Mouse (Mus musculus) forebrain, embryonic 10.5 days (tissue): ENCODE results near the gene Phc3. TPM values are rescaled to one million over a fixed set of nuclear protein-coding genes. Genes with fewer than 3 reads are reported as not detected.

Source experiments
- DNase-seq: peaks from one replicate; pipeline ENCODE4 v3.0.0-alpha.2; 2017; ENCODE audit warnings: low spot score; ENCODE audit errors: extremely low spot score
- H3K27ac ChIP-seq: fragments of 300-500 bp; sonication (generic); 2 replicates; pipeline ENCODE4 v1.5.1; 2016; ENCODE audit warnings: mild to moderate bottlenecking
- H3K27me3 ChIP-seq: fragments of 300-500 bp; sonication (generic); 2 replicates; pipeline ENCODE4 v1.6.1; 2016; ENCODE audit warnings: mild to moderate bottlenecking; ENCODE audit not compliant: poor library complexity, severe bottlenecking
- H3K36me3 ChIP-seq: fragments of 300-500 bp; sonication (generic); replicated peaks from 2 replicates; pipeline ENCODE4 v1.6.1; 2016; ENCODE audit warnings: mild to moderate bottlenecking, moderate library complexity
- H3K4me1 ChIP-seq: fragments of 300-500 bp; sonication (generic); 2 replicates; pipeline ENCODE4 v1.6.1; 2016
- H3K4me3 ChIP-seq: fragments of 300-500 bp; sonication (generic); 2 replicates; pipeline ENCODE4 v1.5.1; 2016; ENCODE audit warnings: mild to moderate bottlenecking, moderate library complexity
- H3K9me3 ChIP-seq: fragments of 300-500 bp; sonication (generic); 2 replicates; pipeline ENCODE4 v1.6.1; 2016; ENCODE audit warnings: mild to moderate bottlenecking, moderate library complexity
- WGBS: fragments of 180-500 bp; shearing (Covaris S2); methylation state at CpG from one replicate; pipeline ENCODE4 v1.1.7; 2016; 5-methylcytosine and 5-hydroxymethylcytosine counted together
- polyA plus RNA-seq: library from polyadenylated mRNA; unstranded; fragments of >200 nt; fragmentation: Nextera tagmentation; extraction: Ambion mirVana; gene quantifications from 2 replicates; pipeline ENCODE4 v1.2.1, GENCODE M21; 2016

Phc3 gene
- polyA plus RNA-seq, 1 experiment from 2014 or later, result 5.9 TPM

DNA sequence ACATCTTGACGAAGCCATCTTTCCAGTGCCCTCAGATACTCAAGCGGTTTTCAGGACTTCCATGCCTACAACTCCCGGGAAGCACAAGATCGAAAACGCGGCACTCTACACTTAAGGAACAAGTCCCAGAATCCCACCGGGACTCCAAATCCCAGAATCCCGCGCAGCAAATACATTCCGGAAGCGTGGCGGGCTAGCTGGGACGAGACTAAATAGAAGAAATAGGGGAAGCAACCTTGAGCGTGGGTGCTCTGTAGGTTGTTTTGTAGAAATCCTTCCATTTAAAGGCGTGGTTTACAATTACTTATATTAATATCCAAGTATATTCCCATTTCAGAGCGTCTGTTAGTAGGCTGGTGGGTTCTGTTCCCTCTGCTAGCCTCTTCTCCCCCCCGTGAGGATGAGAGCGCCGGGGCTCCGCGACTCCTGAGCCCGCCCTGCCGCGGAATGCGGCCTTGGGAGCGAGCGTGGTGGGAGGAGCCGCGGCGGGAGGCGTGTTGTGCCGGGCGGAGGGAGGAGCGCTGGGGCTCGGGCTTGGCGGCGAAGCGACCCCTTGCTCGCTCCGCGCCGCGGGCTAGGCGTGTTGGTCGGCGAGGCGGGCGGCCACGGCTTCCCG, 26.2 kb upstream of the Phc3 start, which contains the start of gene Prkci:
Gene Prkci, plus strand, starts transcription at position 465 of the 616 bp plus-strand sequence.
- Histone ChIP-seq H3K4me1 (peaks cover 39% of the 10 kb centered on the region), H3K36me3 (no peaks in the 10 kb centered on the region), H3K9me3 (no peaks in the 10 kb centered on the region), H3K4me3 (peak within 1 kb of the TSS; percentile 94), H3K27me3 (no peaks in the 10 kb centered on the region), H3K27ac (peak within 1 kb of the TSS; percentile 94)
- WGBS, result under 1% methylated on average over 50 of the region's 50 CpGs
- DNase-seq, result peak; percentile 87

DNA sequence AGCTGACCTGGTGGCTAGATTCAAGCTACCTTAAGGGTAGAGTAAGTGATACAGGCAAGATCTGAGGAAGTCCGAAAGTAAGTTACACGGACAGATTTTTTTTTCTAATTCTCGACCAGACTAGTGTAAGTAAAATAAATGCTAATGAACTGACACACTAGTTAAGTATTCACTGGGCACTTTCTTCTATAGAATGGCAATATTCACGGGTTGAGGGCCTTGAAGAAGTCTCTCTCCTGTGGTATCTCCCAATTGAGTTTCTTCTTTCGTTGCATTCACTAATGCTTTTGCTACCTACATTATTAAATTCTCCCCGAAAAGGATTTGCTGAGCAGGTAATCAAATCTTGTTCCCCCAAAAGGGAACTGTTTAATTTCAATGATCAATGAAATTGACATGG, 25.6 kb upstream of the Phc3 start:
- H3K27me3 ChIP-seq, result no peaks in the 10 kb centered on the region

DNA sequence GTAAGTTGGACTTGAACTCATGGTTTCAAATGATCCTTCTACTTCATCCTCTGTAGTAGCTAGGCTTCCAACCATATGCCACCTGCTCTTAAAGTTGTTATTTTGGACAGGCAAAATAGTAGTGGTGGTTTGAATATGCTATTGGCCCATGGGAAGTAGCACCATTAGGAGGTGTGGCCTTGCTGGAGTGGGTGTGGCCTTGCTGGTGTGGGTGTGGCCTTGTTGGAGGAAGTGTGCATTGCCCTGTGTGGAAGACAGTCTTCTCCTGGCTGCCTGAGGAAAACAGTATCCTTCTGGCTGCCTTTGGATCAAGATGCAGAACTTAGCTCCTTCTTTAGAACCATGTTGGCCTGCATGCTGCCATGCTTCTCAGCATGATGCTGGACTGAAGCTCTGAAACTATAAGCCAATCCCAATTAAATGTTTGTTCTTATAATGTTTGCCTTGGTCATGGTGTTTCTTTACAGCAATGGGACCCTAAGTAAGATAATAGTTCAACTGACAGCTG, 23.9 kb upstream of the Phc3 start:
- Histone ChIP-seq H3K36me3 (no peaks in the 10 kb centered on the region), H3K9me3 (no peaks in the 10 kb centered on the region), H3K27me3 (no peaks in the 10 kb centered on the region), H3K27ac (no peak overlapping the region), H3K4me3 (no peak overlapping the region), H3K4me1 (peaks cover 21% of the 10 kb centered on the region)
- DNase-seq, result no peak

More for the DNA sequence above, 25.6 kb upstream of the Phc3 start:
- Histone ChIP-seq H3K36me3 (no peaks in the 10 kb centered on the region), H3K9me3 (no peaks in the 10 kb centered on the region), H3K4me1 (peaks cover 33% of the 10 kb centered on the region), H3K27ac (peak overlapping the region; percentile 94), H3K4me3 (peak overlapping the region; percentile 94)
- 26% methylated on average over 6 of the region's 6 CpGs for WGBS
- no peak for DNase-seq

DNA sequence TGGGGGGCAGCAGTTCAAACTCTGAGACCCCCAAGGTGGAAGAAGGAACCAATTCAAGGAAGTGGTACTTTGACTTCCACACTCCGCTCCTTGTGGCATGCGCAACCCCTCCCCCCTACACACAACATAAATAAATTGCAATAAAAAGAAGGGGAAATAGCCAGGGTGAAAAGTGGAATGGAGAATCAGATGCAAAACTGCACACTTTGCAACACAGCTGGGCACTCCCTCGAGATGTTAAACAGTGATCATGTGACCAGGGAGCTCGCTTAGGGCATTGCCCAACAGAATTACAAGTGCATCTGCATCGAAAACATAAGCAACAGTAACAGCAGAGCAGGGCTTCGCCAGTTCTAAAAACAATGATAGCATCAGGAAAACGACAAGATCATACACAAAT, 22.9 kb upstream of the Phc3 start:
- no peaks in the 10 kb centered on the region for H3K9me3 ChIP-seq
- H3K4me1 ChIP-seq, result peaks cover 15% of the 10 kb centered on the region
- no peak for DNase-seq
- 87% methylated on average over 7 of the region's 7 CpGs for WGBS
- no peaks in the 10 kb centered on the region for H3K36me3 ChIP-seq
- H3K4me3 ChIP-seq, result no peak overlapping the region
- H3K27me3 ChIP-seq, result no peaks in the 10 kb centered on the region
- no peak overlapping the region for H3K27ac ChIP-seq

DNA sequence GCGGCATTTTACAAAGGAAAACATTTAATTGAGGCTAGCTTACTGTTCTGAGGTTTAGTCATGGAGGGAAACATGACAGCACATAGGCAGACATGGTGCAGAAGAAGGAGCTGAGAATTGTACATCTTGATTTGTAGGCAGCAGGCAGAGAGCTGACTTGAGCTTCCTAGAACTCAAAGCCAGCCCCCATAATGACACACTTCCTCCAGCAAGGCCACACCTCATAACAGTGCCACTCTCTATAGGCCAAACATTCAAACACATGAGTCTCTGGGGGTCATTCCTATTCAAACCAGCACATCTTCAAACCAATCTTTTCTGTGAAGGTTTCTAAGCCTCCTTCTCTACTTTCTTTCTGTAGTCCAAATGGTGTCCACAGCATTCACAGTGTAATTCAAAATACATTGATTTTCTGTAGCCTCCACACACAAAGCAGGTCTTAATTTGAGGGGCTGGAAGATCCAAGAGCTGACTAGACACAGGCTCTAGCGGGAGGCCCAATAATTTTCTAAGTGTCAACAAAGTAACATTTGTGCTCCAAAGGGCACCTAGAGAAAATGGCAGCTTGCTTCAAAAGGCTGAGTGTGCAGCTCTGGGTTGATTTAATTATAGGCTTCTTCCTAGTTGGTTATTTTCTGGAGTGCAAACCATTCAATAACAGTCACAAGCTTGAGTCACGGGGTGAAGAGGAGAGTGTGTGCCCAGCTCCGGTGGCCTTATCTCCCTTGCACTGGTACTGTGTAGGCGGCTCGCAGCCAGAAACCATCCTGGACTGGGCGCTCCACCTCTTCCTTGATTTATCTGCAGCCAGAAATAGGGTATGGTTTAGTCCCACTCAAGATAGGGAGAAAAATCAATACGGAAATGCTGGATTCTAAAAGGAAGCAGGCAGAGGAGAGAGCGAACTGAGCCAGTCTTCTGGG, 18.4 kb upstream of the Phc3 start:
- no peak overlapping the region for H3K27ac ChIP-seq
- no peak for DNase-seq
- no peak overlapping the region for H3K4me3 ChIP-seq
- 92% methylated on average over 9 of the region's 9 CpGs for WGBS
- H3K36me3 ChIP-seq, result no peaks in the 10 kb centered on the region
- H3K27me3 ChIP-seq, result no peaks in the 10 kb centered on the region
- no peaks in the 10 kb centered on the region for H3K9me3 ChIP-seq
- no peaks in the 10 kb centered on the region for H3K4me1 ChIP-seq

DNA sequence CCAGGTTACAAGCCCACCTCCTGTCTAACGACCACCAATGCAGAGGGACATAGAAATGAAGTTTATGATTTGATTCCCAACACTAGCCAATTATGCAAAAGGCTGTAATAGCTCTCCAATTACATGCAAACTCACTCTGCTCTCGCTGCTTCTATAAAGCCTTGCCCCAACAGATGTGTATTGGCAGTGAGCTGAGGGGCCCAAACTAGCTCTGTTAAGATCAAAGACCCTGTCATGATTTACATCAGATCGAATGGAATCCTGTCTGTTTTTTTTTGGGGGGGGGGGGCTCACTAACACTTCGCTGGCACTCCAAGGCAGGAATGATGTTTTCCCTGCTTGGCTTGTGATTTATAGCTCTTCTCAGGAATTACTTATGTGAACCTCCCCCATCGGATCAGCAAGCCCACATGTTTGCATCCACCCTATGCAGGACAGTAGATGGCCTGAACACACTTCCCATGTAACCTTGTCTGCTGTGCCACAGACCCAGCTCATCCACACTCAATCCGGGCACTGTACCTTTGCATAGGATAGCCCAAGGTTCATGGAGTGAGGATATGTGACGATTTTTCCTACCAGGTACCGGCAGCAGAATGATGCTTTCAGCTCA, 13.8 kb upstream of the Phc3 start:
- Histone ChIP-seq H3K27ac (no peak overlapping the region), H3K4me3 (no peak overlapping the region), H3K27me3 (no peaks in the 10 kb centered on the region), H3K36me3 (no peaks in the 10 kb centered on the region), H3K4me1 (no peaks in the 10 kb centered on the region), H3K9me3 (no peaks in the 10 kb centered on the region)
- WGBS, result 77% methylated on average over 8 of the region's 8 CpGs
- no peak for DNase-seq

DNA sequence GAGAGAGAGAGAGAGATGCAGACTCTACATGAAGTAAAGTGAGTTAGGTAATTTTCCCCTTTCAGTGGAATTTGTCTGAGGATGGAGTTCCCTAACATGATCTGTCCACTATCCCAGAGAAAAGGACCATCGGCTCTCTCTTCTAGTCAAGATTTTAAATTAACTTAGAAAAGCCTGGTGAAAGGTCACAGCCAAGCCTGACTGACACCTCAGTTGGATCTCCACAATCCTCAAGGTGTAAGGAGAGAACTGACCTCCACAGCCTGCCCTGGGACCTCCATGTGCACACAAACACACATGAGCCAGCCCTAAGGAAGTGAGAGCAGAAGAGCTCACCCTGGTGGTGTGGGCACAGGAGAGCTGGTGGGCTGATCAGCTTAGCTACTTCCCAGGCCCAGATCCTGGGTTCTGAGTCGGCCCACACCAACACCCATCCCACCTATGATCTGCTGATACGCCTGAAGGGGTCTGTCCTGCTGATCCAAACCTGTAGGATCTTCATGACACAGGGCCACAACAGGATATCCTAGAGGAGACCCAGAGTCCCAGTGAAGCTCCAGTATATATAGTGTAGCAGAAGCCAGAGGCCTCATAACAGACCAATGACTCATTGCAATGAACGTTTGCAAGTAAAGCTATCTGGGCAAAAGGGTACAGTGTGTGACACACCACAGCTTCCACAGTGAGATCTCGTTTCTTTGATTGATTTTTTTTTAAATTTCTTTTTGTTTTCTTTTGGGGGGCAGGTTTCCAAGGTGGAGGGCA, 12.6 kb upstream of the Phc3 start:
- no peaks in the 10 kb centered on the region for H3K36me3 ChIP-seq
- no peaks in the 10 kb centered on the region for H3K4me1 ChIP-seq
- H3K27ac ChIP-seq, result no peak overlapping the region
- no peak for DNase-seq
- WGBS, result 83% methylated on average over 5 of the region's 5 CpGs
- no peaks in the 10 kb centered on the region for H3K27me3 ChIP-seq
- H3K9me3 ChIP-seq, result no peaks in the 10 kb centered on the region
- H3K4me3 ChIP-seq, result no peak overlapping the region

DNA sequence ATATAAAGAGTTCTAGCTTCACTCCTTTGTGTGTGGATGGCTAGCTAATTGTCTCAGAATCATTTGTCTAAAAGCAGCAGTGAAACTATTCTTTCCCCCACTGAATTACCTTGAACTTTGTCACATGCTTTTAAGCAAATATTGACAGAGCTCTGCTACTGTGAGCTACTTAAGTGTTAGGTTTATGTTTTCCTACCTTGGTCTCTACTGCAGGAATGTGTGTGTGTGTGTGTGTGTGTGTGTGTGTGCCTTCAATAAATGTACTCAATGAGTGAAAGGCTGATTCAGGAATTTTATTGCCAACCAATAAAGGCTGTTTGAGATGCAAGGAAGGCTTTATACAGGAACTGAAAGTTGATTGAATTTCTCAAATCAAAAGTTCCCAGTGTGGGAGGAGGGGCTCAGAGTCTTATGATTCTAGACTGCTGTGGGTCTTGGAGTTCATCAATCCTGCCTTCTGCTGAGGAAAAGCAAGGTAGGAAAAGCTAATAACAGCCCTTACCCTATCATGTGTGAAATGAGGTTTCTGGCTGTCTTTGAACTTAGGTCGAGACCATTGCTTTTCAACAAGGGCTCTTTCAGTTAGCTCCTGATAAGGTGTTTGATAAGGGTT, 7.9 kb upstream of the Phc3 start:
- Histone ChIP-seq H3K27ac (no peak overlapping the region), H3K9me3 (no peaks in the 10 kb centered on the region), H3K27me3 (no peaks in the 10 kb centered on the region), H3K4me1 (no peaks in the 10 kb centered on the region), H3K4me3 (no peak overlapping the region), H3K36me3 (no peaks in the 10 kb centered on the region)
- no peak for DNase-seq
- 78% methylated on average over 1 of the region's 1 CpGs for WGBS

DNA sequence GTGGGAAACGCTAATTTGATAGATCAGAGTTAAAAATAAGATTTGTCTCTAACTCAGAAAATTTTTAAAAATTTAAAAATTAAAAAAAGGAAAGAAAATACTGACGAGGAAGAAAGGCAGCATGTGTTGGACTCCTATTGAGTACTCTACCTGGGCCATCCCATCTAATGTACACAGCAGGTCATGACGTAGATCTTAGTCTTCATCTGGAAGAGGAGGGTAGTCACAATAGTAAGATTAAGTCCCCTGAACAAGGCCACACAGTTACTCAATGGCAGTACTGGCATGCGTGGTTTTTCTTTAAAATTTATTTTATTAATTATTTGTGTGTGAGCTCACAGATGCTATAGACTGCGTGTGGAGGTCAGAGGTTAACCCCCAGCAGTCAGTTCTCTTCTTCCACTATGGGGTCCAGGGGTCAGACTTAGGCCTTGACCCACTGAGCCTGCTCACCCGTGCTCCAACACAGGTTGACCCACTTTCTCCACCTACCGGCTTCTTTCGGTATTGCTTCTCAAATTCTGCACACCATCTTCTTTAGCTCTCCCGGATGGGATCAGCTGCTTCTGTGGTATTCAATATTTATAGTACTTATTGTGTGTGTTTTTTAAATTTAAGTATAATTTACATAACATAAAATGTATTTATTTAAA, 6.0 kb upstream of the Phc3 start:
- H3K27me3 ChIP-seq, result no peaks in the 10 kb centered on the region
- DNase-seq, result peak; percentile 58
- H3K4me1 ChIP-seq, result no peaks in the 10 kb centered on the region
- H3K4me3 ChIP-seq, result no peak overlapping the region
- no peaks in the 10 kb centered on the region for H3K36me3 ChIP-seq
- H3K9me3 ChIP-seq, result no peaks in the 10 kb centered on the region
- WGBS, result 38% methylated on average over 9 of the region's 9 CpGs
- H3K27ac ChIP-seq, result no peak overlapping the region

DNA sequence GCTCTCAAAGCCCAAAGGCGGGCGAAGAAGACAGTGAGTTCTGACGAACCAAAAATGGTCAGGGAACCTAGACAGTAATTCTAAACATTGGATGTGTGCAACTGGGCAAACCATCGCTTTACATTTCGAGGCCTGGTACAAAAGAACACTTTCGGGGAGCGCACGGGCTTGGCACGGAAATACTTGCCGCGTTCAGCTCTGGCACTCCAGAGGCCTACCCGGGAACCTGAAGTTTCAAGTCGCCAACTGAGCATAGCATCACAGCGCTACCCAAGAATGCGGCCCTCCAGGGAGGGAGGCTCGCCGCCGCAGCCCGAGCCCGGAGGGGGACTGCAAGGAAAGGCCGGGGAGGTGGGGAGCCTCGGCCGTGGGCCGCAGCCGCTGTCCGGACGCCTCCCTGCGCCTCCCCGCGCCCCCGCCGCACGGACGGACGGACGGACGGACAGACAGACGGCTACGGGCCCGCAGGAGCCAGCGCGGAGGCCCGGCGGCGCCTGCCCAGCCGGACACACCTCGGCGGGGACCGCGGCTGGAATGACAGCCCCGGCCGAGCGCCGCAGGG, 603 bp downstream of the Phc3 start:
- DNase-seq, result peak; percentile 60
- under 1% methylated on average over 52 of the region's 54 CpGs for WGBS
- peak overlapping the region; percentile 99 for H3K4me3 ChIP-seq
- H3K27ac ChIP-seq, result peak overlapping the region; percentile 94
- H3K36me3 ChIP-seq, result peaks cover 26% of the 10 kb centered on the region
- H3K27me3 ChIP-seq, result no peaks in the 10 kb centered on the region
- peaks cover 21% of the 10 kb centered on the region for H3K4me1 ChIP-seq
- no peaks in the 10 kb centered on the region for H3K9me3 ChIP-seq

DNA sequence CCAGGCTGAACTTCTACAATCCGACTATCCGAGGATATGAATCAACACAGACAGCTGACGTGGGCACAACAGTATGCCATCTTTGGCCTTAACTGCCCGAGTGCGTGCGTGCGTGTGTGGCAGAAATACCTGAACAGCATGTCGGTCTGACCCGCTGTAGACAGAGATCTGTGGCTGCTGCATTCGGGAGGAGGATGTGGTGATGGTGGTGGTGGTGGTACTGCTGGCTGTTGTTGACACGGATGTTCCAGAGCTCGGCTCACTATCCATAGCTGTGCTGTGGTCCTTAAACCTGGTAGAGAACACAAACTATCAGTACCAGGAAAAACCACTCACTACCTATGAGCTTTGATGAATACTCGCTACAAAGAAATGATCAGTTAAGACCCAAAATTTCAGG, 3.6 kb downstream of the Phc3 start:
- WGBS, result 96% methylated on average over 13 of the region's 13 CpGs
- Histone ChIP-seq H3K27me3 (no peaks in the 10 kb centered on the region), H3K9me3 (peaks cover 8% of the 10 kb centered on the region; the same call in 1 of the 2 replicates), H3K4me1 (peaks cover 21% of the 10 kb centered on the region), H3K4me3 (no peak overlapping the region), H3K36me3 (peaks cover 51% of the 10 kb centered on the region), H3K27ac (no peak overlapping the region)
- DNase-seq, result no peak
